Mouse (Mus musculus): Measurements from ENCODE around the gene Trim3.

GRCm38 (mm10) chr7:105619701-105620100, 13.7 kb downstream of the Trim3 start:
- TF ChIP-seq CTCF (IDR thresholded peaks at IDR 0.05; ENCODE audit: low read depth, low read length) (no peak), POLR2A (IDR thresholded peaks at IDR 0.05; ENCODE audit: extremely low read depth, insufficient read depth, low read length) (no peak)
